Mouse (Mus musculus): ENCODE measurements at regions not wholly inside any gene's neighbourhood (a gene's known extent, or its start where the extent isn't known, plus 50 kb on each side); places are given as distances from the start of the nearest gene placed in this dataset.
A peak's percentile ranks its signal among the peaks of the same experiment; 100 is the strongest.

GRCm38 (mm10) chr12:107831400-107832128 lies 171.8 kb downstream of the Bcl11b start:
- 15% methylated on average over 13 of the region's 13 CpGs for WGBS
- Histone ChIP-seq H3K4me3 (ENCODE audit: low read depth, low read length) (no peak overlapping the region), H3K36me3 (ENCODE audit: insufficient read depth) (no peaks in the 10 kb centered on the region), H3K9ac (no peak overlapping the region), H3K27me3 (ENCODE audit: insufficient read depth, low read length) (no peaks in the 10 kb centered on the region), H3K9me3 (ENCODE audit: low read depth, low read length) (no peaks in the 10 kb centered on the region), H3K27ac (ENCODE audit: low read depth) (no peak overlapping the region), H3K4me2 (no peak overlapping the region), H3K4me1 (ENCODE audit: insufficient read depth) (peaks cover 6% of the 10 kb centered on the region)
- ATAC-seq (ENCODE audit: insufficient read depth) (peak; percentile 42), DNase-seq (no peak)
- no peak for TF ChIP-seq CTCF (IDR thresholded peaks at IDR 0.05; ENCODE audit: low read depth)

GRCm38 (mm10) chr12:107833001-107833400 lies 170.4 kb downstream of the Bcl11b start:
- ATAC-seq (ENCODE audit: insufficient read depth) (no peak), DNase-seq (no peak)
- no peaks in the 10 kb centered on the region for H3K27me3 ChIP-seq (ENCODE audit: insufficient read depth, low read length)
- no peaks in the 10 kb centered on the region for H3K36me3 ChIP-seq (ENCODE audit: insufficient read depth)
- no peak overlapping the region for H3K4me3 ChIP-seq (ENCODE audit: low read depth, low read length)
- H3K4me1 ChIP-seq (ENCODE audit: insufficient read depth), result peaks cover 6% of the 10 kb centered on the region
- 91% methylated on average over 8 of the region's 8 CpGs for WGBS
- H3K27ac ChIP-seq (ENCODE audit: low read depth), result no peak overlapping the region
- H3K9ac ChIP-seq, result no peak overlapping the region
- H3K4me2 ChIP-seq, result no peak overlapping the region
- no peaks in the 10 kb centered on the region for H3K9me3 ChIP-seq (ENCODE audit: low read depth, low read length)
- no peak for TF ChIP-seq CTCF (IDR thresholded peaks at IDR 0.05; ENCODE audit: low read depth)

GRCm38 (mm10) chr12:107834512-107834911 lies 168.9 kb downstream of the Bcl11b start:
- H3K4me2 ChIP-seq, result no peak overlapping the region
- no peaks in the 10 kb centered on the region for H3K36me3 ChIP-seq (ENCODE audit: insufficient read depth)
- no peak for TF ChIP-seq CTCF (IDR thresholded peaks at IDR 0.05; ENCODE audit: low read depth)
- H3K4me3 ChIP-seq (ENCODE audit: low read depth, low read length), result no peak overlapping the region
- no peak overlapping the region for H3K9ac ChIP-seq
- DNase-seq, result no peak
- no peak for ATAC-seq (ENCODE audit: insufficient read depth)
- H3K4me1 ChIP-seq (ENCODE audit: insufficient read depth), result peaks cover 6% of the 10 kb centered on the region
- no peaks in the 10 kb centered on the region for H3K9me3 ChIP-seq (ENCODE audit: low read depth, low read length)
- H3K27me3 ChIP-seq (ENCODE audit: insufficient read depth, low read length), result no peaks in the 10 kb centered on the region
- 85% methylated on average over 5 of the region's 5 CpGs for WGBS
- H3K27ac ChIP-seq (ENCODE audit: low read depth), result no peak overlapping the region

- DNase-seq, result no peak
- Histone ChIP-seq H3K27me3 (ENCODE audit: insufficient read depth, low read length) (no peaks in the 10 kb centered on the region), H3K4me2 (no peak overlapping the region), H3K9me3 (ENCODE audit: low read depth, low read length) (no peaks in the 10 kb centered on the region), H3K27ac (ENCODE audit: low read depth) (no peak overlapping the region), H3K36me3 (ENCODE audit: insufficient read depth) (no peaks in the 10 kb centered on the region), H3K9ac (no peak overlapping the region), H3K4me3 (ENCODE audit: low read depth, low read length) (no peak overlapping the region), H3K4me1 (ENCODE audit: insufficient read depth) (no peaks in the 10 kb centered on the region)
- no peak for TF ChIP-seq CTCF (IDR thresholded peaks at IDR 0.05; ENCODE audit: low read depth)
- no peak for ATAC-seq (ENCODE audit: insufficient read depth)
- 93% methylated on average over 12 of the region's 12 CpGs for WGBS
Measured at GRCm38 (mm10) chr12:107837741-107838140, 165.7 kb downstream of the Bcl11b start.

GRCm38 (mm10) chr12:107844631-107845030 lies 158.8 kb downstream of the Bcl11b start:
- no peak for ATAC-seq (ENCODE audit: insufficient read depth)
- WGBS, result 80% methylated on average over 5 of the region's 5 CpGs

GRCm38 (mm10) chr12:107850591-107850990 lies 152.8 kb downstream of the Bcl11b start:
- TF ChIP-seq CTCF (IDR thresholded peaks at IDR 0.05; ENCODE audit: low read depth), result no peak
- no peak for ATAC-seq (ENCODE audit: insufficient read depth)

More at GRCm38 (mm10) chr12:107844631-107845030, 158.8 kb downstream of the Bcl11b start:
- Histone ChIP-seq H3K9ac (no peak overlapping the region), H3K4me1 (ENCODE audit: insufficient read depth) (no peaks in the 10 kb centered on the region), H3K36me3 (ENCODE audit: insufficient read depth) (no peaks in the 10 kb centered on the region), H3K4me2 (no peak overlapping the region), H3K27ac (ENCODE audit: low read depth) (no peak overlapping the region), H3K9me3 (ENCODE audit: low read depth, low read length) (no peaks in the 10 kb centered on the region), H3K4me3 (ENCODE audit: low read depth, low read length) (no peak overlapping the region), H3K27me3 (ENCODE audit: insufficient read depth, low read length) (no peaks in the 10 kb centered on the region)
- no peak for DNase-seq
- TF ChIP-seq CTCF (IDR thresholded peaks at IDR 0.05; ENCODE audit: low read depth), result no peak

GRCm38 (mm10) chr12:107852921-107853320 lies 150.5 kb downstream of the Bcl11b start:
- H3K4me1 ChIP-seq (ENCODE audit: insufficient read depth), result peaks cover 3% of the 10 kb centered on the region; the same call in 1 of the 2 replicates
- H3K4me3 ChIP-seq (ENCODE audit: low read depth, low read length), result no peak overlapping the region
- 44% methylated on average over 7 of the region's 7 CpGs for WGBS
- no peaks in the 10 kb centered on the region for H3K27me3 ChIP-seq (ENCODE audit: insufficient read depth, low read length)
- no peak overlapping the region for H3K4me2 ChIP-seq
- DNase-seq, result peak; percentile 66
- no peak for TF ChIP-seq CTCF (IDR thresholded peaks at IDR 0.05; ENCODE audit: low read depth)
- H3K27ac ChIP-seq (ENCODE audit: low read depth), result no peak overlapping the region
- H3K9me3 ChIP-seq (ENCODE audit: low read depth, low read length), result no peaks in the 10 kb centered on the region
- ATAC-seq (ENCODE audit: insufficient read depth), result peak; percentile 45; the same call in 1 of the 2 replicates
- no peak overlapping the region for H3K9ac ChIP-seq
- no peaks in the 10 kb centered on the region for H3K36me3 ChIP-seq (ENCODE audit: insufficient read depth)

More at GRCm38 (mm10) chr12:107850591-107850990, 152.8 kb downstream of the Bcl11b start:
- H3K4me1 ChIP-seq (ENCODE audit: insufficient read depth), result peaks cover 1% of the 10 kb centered on the region; the same call in 1 of the 2 replicates
- H3K4me2 ChIP-seq, result no peak overlapping the region
- no peak overlapping the region for H3K4me3 ChIP-seq (ENCODE audit: low read depth, low read length)
- DNase-seq, result no peak
- no peaks in the 10 kb centered on the region for H3K9me3 ChIP-seq (ENCODE audit: low read depth, low read length)
- H3K27me3 ChIP-seq (ENCODE audit: insufficient read depth, low read length), result no peaks in the 10 kb centered on the region
- no peaks in the 10 kb centered on the region for H3K36me3 ChIP-seq (ENCODE audit: insufficient read depth)
- H3K9ac ChIP-seq, result no peak overlapping the region
- 81% methylated on average over 7 of the region's 7 CpGs for WGBS
- no peak overlapping the region for H3K27ac ChIP-seq (ENCODE audit: low read depth)
